Mouse (Mus musculus) kidney, adult 8-10 months (tissue): ENCODE measurements around the gene Zmpste24.
"Not testable (repeated sequence)": the region's sequence is repeated elsewhere in the genome, so short reads cannot be mapped to it uniquely, and the experiment has no call there.

Experiments used
- DNase-seq, 2 experiments: peaks; one replicate each; pipeline ENCODE4 v3.0.0; 2022

Gene Zmpste24

GRCm38 (mm10) chr4:121097650-121098378 is at the start of gene Zmpste24:
Zmpste24 (minus strand) TSS chr4:121098241.
- peak; percentile 79 to 89 for DNase-seq

- no peak for DNase-seq
Observed at GRCm38 (mm10) chr4:121109126-121109525, 11.1 kb upstream of the Zmpste24 start, which contains the start of gene Tmco2. Tmco2 (minus strand) TSS chr4:121109226.

DNA sequence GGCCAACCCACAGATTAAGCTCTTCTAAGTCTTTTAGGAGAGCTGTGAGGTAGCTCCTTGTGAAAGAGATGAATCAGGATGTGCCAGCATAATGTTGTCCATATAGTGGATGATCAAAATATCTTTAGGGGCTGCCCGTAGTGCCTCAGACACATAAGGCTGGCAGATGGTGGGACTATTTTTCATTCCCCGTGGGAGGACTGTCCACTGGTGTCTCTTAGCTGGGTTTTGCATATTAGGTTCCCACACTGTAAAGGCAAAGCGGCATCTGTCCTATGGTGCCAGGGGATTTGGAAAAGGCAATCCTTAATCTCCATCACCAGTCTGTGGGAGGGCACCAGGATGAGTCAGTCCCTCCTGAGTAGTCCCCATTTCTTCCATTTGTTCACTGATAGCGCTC is 5.3 kb upstream of the Zmpste24 start:
- no peak for DNase-seq

DNA sequence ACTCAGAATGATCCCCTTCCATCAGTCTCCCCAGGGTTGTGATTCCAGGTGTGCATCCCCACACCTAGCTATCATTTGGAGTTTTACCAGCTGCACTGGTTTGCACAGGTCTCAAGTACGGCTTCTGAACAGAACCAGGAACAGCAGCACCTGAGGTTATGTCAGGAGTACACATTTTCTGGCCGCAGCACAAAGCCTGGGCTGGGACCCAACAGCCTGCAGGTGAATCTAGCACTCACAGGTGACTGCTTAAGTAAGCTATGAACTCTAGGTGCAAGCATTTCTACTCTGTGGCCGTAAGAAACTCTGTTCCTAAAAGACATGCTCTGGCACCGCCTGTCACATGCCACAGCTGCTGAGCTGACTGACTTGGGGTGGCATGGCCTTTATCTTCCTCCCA is 7.8 kb downstream of the Zmpste24 start:
- DNase-seq = peak; percentile 33 to 37

DNA sequence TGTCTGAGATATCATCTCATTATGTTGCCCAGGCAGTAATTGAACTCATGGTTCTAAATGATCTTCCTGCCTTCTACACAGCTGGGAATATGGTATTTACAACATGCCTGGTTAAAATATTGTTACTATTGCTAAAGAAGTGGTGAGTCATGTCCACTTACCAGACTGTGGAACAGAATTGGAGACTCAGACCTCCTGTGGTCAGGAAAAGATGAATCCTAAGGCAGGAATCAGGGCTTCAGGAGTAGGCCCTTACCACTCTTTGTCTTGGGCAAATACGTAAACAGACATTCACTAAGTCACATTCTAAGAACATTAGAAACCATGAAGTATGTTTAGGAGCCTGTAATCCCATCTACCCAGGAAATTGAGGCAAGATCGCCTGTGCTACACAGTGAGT is 9.3 kb downstream of the Zmpste24 start:
- DNase-seq = no peak

DNA sequence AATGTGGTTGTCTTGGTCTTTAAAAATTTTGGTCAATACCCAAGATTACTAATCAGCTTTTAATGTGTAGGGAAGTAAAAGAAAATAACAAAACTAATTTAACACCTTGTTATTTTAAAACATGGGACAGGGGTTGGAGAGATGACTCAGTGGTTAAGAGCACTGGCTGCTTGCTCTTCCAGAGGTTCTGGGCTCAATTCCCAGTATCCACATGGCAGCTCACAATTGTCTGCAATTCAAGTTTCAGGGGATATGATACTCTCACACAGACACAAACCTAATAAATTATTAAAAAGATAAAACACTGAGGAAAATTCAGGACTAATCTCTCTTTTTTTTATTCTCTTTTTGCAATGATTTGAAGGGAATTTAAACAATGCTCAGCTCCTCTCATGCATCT is 13.5 kb downstream of the Zmpste24 start:
- DNase-seq = no peak

- DNase-seq = no peak
Observed at GRCm38 (mm10) chr4:121080395-121080794, 17.6 kb downstream of the Zmpste24 start.

DNA sequence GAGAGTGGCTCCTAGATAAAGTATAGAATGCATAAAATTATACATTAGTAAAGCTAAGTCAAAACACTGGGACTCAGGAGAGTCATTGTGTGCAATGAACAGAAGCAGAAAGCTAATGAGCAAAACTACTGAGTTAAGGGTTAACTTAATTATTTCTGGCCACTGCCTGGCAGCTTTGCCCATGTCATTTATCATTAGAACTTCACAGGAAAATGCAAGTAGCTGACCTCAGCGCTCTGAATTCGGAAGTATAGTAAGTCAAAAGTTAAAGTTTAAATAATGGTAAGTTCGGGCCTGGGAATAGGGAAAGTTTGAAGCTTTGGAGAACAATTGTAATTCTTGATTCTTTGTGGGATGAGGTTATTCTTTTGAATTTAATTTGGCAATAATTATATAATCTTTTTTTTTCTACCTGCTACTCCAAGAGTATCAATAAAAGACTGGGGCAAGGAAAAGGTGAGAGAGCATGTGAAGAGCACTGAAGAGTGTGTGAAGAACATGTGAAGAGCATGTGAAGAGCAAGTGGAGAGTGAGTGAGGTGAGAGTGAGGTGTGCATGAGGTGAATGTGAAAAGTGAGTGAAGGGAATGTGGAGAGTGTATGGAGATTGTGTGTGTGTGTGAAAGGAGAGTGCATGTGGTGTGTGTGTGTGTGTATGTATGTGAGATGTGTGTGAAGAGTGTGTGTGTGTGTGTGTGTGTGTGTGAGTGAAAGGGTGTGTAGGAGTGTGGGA is 20.0 kb downstream of the Zmpste24 start:
- DNase-seq = peak; percentile 61 to 63

DNA sequence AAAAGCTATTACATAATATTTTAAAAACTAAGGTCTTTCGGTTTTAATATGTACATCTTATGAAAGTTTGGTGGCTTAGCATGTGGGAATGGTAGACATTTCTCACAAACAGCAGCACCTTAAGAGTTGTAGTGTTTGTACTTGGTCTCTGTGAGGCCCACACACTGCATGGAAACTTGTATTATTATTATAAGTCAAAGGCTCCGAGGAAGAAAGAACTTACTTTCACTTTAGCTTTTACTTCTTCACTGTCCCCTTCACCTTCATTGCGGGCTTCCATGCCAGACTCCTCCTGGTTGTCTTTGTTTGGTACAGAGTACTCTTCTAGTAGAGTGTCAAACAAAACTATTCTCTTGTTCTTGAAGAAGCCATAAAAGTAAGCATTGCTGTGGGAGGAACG is 23.8 kb downstream of the Zmpste24 start:
- DNase-seq = no peak

DNA sequence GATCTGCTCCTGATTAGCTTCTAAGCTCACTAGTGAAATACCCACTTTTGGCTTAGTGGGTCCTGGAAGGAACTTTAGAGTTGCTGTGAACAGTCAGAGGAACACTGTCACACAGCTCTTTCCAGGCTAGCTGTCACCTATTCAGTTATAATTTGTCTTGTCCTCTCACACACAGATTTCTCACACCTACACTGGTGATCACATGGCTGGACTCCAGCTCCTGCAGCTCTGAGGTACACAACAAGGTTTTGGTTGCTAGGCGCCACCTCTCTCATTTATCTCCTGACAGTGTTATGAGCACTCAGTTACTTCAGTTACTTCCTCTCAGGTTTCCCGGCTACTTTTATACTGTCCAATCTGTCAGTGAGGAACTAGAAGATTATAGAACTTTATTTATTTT is 32.7 kb downstream of the Zmpste24 start:
- no peak for DNase-seq

DNA sequence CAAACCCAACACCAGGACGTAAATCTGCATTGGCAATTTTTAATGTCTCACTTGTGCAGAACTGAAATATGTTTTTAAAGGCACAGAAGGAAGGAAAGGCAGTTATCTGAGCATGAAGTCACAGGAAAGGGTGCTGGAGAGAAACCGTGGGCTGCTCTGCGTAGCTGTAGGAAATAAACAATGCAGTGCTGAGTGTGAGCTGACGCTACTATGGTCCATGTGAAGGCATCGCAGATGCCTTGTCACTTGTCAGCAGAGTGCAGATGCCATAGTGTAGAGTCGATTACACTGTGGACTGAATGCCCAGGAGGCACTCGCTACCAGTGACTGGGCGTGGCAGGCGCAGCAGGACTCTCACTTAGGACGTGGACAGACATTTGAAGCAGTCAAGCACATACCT is 38.8 kb downstream of the Zmpste24 start:
- DNase-seq = not testable (repeated sequence)

DNA sequence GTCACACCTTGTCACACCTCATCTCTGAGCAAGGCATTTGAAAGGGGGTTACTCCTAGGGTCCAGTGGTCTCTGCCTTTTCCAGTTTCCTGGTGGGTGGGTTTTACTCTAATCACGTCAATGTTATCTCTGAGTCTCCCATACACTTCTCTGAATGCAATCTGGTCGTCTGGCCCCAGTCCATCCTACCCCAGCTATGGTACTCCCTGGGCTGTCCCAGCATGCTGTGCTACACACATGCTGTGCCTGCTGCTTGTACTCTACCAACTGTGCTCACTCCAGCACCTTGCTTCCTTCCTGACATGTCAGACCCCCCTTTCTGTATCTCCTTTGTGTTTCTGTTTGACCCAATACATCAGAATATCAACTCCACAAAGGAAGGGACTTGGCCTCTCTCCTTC is 41.0 kb downstream of the Zmpste24 start:
- DNase-seq = no peak

- DNase-seq = no peak
Observed at GRCm38 (mm10) chr4:121056342-121056741, 41.7 kb downstream of the Zmpste24 start.

DNA sequence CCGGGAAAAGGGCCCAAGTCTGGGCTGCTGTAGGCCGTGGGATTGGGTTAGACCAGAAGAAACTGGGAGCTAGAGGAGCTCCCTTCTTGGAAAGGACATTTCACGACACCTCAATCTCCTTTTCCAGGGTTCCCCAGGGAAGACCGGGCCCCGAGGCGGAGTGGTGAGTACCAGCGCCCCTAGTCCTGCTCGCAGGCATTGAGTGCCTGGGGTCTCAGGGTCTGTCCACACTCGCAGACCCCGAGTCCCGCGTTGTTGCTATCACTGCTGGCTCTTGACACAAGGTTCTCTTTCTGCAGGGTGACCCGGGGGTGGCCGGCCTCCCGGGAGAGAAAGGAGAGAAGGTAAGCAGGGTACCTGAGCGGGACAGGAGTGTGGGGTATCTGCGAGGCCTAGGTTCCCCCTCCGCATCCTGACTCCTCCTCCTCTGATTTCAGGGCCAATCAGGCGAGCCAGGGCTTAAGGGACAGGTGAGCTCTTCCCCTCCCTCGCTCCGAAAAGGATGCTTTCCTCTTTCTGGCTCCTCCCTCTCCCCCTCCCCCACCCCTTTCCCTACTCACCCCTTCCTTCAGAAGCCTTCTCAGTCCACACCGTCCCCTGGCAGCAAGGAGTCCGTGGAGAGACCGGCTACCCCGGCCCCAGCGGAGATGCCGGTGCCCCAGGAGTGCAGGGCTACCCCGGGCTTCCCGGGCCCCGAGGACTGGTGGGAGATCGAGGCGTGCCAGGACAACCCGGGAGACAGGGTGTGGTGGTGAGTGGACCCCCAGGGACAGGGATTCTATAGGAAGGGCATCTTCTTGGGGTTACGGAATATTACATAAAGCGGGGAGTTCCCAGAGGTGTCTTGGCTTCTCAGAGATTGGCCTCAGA is 45.4 kb downstream of the Zmpste24 start:
- DNase-seq = no peak

DNA sequence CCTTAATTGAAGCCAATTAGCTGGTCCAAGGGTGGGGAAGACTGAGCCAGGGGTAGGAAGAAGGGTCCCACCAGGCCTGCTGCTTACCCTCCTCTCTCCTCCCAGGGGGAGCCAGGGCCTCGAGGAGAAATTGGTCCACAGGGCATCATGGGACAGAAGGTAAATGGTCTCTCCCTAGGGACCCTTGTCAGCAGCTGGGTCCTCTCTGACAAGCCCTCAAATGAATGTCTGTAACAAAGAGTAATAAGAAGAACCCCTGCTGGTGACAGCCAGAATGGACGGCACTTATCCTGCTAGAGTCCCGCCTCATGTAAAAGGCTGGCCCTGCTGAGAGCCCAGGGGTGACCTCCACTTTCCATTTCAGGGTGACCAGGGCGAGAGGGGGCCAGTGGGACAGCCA is 46.2 kb downstream of the Zmpste24 start:
- no peak for DNase-seq

- no peak for DNase-seq
Observed at GRCm38 (mm10) chr4:121042946-121043345, 55.1 kb downstream of the Zmpste24 start.

DNA sequence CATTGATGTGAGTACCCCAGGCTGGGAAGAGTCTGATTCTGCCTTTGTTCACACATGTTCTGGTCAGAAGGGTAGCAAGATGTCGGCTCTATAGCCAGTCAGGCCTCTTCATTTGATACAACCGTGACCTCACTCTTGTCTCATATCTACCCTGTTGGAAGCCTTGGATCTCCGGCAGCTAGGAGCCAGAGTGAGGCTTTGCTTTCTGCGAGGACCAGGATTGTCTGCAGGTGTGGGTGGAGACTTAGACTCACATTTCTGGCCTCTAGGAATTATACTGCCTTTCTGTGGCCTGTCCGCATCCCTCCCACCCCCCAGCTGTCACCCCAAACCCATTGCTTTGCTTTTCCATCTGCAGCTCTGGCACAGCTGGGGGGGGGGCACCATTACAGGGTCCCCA is 55.6 kb downstream of the Zmpste24 start:
- DNase-seq = no peak

DNA sequence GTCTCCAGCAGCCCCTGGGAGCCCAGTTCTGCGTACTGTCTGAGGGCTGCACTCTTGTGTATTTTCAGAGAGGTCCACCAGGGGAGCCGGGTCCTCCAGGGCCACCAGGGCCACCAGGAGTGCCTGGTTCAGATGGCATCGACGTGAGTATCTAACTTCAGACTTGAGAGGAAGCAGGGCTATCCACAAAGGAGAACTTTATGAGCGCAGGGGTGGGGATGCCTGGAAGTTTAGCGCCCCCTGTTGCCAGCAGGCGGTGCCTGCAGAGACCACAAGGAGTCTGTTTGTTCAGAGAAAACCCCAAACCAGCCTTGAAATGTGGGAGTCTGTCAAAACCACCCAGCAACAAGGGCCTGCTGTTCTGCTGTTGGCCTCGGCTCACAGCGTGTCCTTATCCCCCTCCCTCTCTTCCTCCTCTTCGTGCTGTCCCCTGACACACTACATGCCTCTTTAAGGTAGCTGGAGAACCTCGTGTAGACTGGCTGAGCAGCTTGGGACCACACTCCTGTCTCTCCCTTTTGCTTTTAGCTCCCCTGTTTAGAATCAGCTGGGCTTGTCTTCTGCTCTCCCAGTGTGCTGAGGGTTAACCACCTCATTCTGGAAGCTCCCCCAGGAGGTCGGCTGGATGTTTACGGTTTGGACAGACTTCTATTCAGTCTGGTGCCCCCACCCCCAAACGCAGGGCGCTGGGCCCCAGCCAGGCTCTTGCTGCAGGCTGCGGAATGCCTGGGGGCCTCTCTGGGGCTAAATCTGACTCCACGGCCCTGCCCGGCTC is 57.0 kb downstream of the Zmpste24 start:
- DNase-seq = peak in 1 of 2 experiments; percentile 42

DNA sequence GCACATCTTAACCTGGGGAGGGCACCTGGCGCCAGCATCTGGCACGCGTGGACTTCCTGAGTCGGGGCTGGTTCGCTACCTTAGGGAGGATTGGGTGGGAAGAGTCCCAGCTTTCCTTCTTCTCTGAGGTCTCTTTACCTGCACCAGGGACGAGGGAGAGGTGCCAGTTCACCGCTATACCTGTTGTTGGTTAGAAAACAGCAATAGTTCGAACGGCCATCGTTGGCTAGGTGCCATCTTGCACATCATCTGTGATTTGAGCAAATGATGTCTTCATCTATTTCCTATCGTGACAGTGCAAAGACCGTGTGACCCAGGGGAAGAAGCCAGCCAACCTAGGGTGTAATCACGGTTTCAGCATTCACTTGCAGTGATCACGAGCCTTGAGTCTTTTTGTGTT is 57.7 kb downstream of the Zmpste24 start:
- no peak for DNase-seq

DNA sequence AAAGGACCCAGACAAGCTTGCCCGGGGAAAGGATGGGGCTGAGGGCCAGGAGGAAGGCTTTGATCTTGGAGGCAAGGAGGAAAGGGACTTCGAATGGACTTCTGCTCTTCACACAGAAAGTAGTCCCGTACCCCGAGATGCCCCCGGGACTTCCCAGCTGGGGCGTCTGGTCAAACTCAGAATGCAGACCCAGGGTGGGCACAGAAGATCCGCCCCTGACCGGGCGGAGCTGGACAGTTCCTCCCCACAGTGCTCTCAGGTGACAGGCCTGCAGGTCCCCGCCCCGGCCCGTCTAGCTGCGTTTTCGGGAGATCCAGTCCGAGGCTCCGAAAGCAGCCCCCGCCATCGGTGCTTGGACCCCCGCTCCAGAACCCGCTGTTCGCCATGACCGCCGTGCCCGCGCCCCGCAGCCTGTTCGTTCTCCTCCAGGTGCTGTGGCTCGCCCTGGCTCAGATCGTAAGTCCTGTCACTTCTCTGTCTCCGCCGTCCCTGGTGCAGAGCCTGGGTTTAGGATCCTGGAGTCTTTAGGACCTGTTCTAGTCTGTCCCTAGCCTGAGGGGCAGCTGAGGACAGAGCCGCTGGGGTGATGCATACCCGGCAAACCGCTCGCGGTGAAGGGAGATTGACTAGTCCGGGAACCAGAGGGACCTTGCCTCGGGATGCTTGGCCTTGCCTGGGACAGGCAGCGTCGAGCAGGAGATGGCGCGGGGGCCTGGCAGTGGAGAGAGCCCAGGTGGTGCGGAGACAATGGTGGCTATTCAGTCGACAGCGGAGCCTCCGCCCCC is 58.5 kb downstream of the Zmpste24 start, which contains the start of gene Col9a2:
Gene Col9a2 (plus strand): TSS at position 55 of the 785 bp plus-strand sequence.
- DNase-seq = no peak

GRCm38 (mm10) chr4:121033006-121033405 is 65.0 kb downstream of the Zmpste24 start:
- no peak for DNase-seq

DNA sequence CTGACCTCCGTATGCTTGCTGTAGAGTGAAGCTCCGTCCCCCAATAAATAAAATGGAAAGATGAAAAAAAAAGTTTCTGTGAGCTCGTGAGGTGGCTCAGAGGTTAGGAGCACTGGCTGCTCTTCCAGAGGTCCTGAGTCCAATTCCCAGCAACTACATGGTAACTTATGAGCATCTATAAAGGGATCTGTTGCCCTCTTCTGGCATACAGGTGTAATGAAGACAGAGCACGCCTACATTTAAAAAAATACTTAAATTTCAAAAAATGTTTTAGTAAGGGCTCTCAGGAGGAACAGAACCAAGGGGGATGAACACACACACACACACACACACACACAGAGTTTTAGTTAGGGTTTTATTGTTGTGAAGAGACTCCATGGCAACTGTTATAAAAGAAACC is 66.6 kb downstream of the Zmpste24 start:
- no peak for DNase-seq
